Mouse (Mus musculus) neural tube, embryonic 11.5 days (tissue): ENCODE measurements around the gene Snx25. TPM values are rescaled to one million over a fixed set of nuclear protein-coding genes. Genes with fewer than 3 reads are reported as not detected.
"Not testable (repeated sequence)": the region's sequence is repeated elsewhere in the genome, so short reads cannot be mapped to it uniquely, and the experiment has no call there.

Source experiments
- ATAC-seq: fragments of 200-750 bp; cut with Nextera tagmentation; 2 replicates; pipeline ENCODE4 v1.8.0; 2017; ENCODE audit warnings: moderate number of reproducible peaks, mild to moderate bottlenecking, moderate TSS enrichment, moderate library complexity; ENCODE audit not compliant: insufficient read depth, low FRiP score, low TSS enrichment
- DNase-seq: peaks from one replicate; pipeline ENCODE4 v3.0.0-alpha.2; 2015; ENCODE audit warnings: low spot score
- H3K27ac ChIP-seq: fragments of 300-500 bp; sonication (generic); 2 replicates; pipeline ENCODE4 v1.5.1; 2014; ENCODE audit warnings: low read depth, mild to moderate bottlenecking, low read length
- H3K27me3 ChIP-seq: fragments of 300-500 bp; sonication (generic); 2 replicates; pipeline ENCODE4 v1.6.1; 2014; ENCODE audit warnings: mild to moderate bottlenecking, low read length, mixed read lengths; ENCODE audit not compliant: control insufficient read depth, insufficient read depth
- H3K36me3 ChIP-seq: fragments of 300-500 bp; sonication (generic); 2 replicates; pipeline ENCODE4 v1.6.1; 2014; ENCODE audit warnings: mild to moderate bottlenecking, low read length, moderate library complexity, mixed read lengths; ENCODE audit not compliant: control insufficient read depth, insufficient read depth
- H3K4me1 ChIP-seq: fragments of 300-500 bp; sonication (generic); 2 replicates; pipeline ENCODE4 v1.6.1; 2014; ENCODE audit warnings: low read length, mixed read lengths; ENCODE audit not compliant: control insufficient read depth, insufficient read depth
- H3K4me2 ChIP-seq: fragments of 300-500 bp; sonication (generic); 2 replicates; pipeline ENCODE4 v1.6.1; 2014; ENCODE audit warnings: low read depth, mild to moderate bottlenecking, moderate library complexity
- H3K4me3 ChIP-seq: fragments of 300-500 bp; sonication (generic); 2 replicates; pipeline ENCODE4 v1.5.1; 2014; ENCODE audit warnings: low read depth, low read length
- H3K9ac ChIP-seq: fragments of 300-500 bp; sonication (generic); 2 replicates; pipeline ENCODE4 v1.6.1; 2014; ENCODE audit warnings: mild to moderate bottlenecking, low read length
- H3K9me3 ChIP-seq: fragments of 300-500 bp; sonication (generic); 2 replicates; pipeline ENCODE4 v1.6.1; 2016; ENCODE audit warnings: low read length; ENCODE audit not compliant: control insufficient read depth
- WGBS: fragments of 180-500 bp; shearing (Covaris S2); extraction: QIAGEN DNeasy Blood & Tissue Kit; methylation state at CpG from one replicate; pipeline ENCODE4 v1.1.7; 2014; 5-methylcytosine and 5-hydroxymethylcytosine counted together
- polyA plus RNA-seq: library from polyadenylated mRNA; unstranded; fragments of >200 nt; fragmentation: Nextera tagmentation; extraction: Ambion mirVana; gene quantifications from 2 replicates; pipeline ENCODE4 v1.2.1, GENCODE M21; 2014

The Snx25 gene
- polyA plus RNA-seq, 1 experiment from 2014 or later = 8.5 TPM

DNA sequence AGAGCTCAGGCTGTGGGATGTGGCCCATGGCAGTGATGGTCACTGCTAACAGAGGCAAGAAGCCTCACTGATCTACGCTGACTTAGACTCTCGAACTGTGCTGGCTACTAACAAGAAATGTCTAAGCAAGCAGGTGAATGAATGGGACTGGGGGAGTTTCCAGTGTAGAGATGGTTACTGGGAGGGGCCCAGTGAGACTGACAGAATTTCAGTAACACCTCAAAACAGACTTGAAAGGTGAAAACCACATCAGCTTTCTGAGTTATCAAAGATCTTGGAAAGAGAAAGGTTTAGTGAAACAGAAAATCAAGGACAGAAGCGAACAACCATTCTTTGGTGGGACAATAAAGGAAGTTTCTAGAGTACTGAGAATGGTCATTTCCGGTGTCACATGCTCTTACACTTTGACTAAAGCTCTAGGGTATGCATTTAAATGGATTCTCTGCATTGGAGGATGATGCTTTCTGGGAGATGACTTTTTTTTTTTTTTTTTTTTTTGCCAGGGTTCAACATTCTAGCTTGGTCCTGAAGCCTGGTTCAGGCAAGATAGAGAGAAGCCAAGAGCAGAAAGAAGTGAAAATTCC, 9.4 kb downstream of the Snx25 start:
- DNase-seq (no peak), ATAC-seq (no peak)
- no peak overlapping the region for H3K27ac ChIP-seq
- H3K4me2 ChIP-seq = no peak overlapping the region
- H3K9ac ChIP-seq = no peak overlapping the region
- H3K4me3 ChIP-seq = no peak overlapping the region
- no peaks in the 10 kb centered on the region for H3K4me1 ChIP-seq
- WGBS = 95% methylated on average over 4 of the region's 4 CpGs
- no peaks in the 10 kb centered on the region for H3K27me3 ChIP-seq
- no peaks in the 10 kb centered on the region for H3K9me3 ChIP-seq
- no peaks in the 10 kb centered on the region for H3K36me3 ChIP-seq

DNA sequence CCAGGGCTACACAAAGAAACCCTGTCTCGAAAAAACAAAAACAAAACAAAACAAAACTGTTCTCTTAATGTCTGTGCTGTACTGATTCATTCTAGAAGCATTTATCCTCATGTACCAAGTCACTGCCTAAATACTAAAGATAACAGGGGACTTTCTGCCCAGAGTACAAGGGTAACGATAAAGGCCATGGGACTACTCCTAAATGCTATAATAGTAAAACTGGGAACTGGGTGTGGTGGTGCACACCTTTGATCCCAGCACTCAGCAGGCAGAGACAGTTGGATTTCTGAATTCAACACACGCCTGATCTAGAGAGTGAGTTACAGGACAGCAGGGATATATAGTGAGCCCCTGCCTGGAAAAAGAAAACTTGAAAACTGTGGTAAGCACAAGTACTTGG, 10.3 kb downstream of the Snx25 start:
- 91% methylated on average over 3 of the region's 3 CpGs for WGBS

DNA sequence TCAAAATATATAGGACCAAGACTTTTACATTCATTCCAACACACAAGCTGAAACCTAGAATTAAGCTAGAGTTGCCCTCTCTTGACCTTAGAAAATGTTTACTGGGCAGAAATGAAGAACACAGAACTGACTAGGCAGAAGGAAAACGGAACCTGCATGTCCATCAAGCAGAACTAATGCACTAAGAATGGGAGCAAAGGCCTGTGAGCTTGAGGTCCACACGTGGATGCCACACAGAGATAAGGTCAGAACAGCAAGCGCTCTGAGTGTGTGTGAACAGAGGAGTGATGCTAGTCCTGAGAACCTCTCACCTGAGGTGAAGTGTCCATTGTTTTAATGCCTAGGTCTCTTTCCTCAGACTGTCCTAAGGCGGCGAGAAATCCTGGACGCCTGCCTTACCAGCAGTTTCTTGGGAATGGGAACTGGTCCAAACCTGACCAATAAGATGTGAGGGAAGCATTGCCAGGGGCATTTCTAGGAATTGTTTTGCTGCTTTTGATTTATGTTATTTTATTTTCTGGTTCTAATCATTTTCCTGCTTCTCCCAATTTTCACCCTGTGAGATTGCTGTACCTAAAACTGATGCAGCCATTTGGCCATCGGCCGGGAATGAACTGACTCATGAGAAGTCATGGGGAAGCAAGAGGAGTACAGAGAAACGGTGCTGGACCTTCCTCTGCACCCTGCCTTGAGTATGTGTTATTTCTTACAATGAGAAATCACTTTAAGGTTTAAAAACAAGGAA, 11.4 kb downstream of the Snx25 start:
- Histone ChIP-seq H3K4me2 (no peak overlapping the region), H3K36me3 (no peaks in the 10 kb centered on the region), H3K4me3 (no peak overlapping the region), H3K9ac (no peak overlapping the region), H3K9me3 (no peaks in the 10 kb centered on the region), H3K27me3 (no peaks in the 10 kb centered on the region), H3K27ac (no peak overlapping the region), H3K4me1 (no peaks in the 10 kb centered on the region)
- WGBS = 85% methylated on average over 9 of the region's 9 CpGs
- DNase-seq = no peak
- no peak for ATAC-seq

More for the DNA sequence above, 10.3 kb downstream of the Snx25 start:
- no peak overlapping the region for H3K4me3 ChIP-seq
- no peak for DNase-seq
- H3K4me2 ChIP-seq = no peak overlapping the region
- H3K36me3 ChIP-seq = no peaks in the 10 kb centered on the region
- H3K27ac ChIP-seq = no peak overlapping the region
- no peaks in the 10 kb centered on the region for H3K9me3 ChIP-seq
- no peak for ATAC-seq
- no peaks in the 10 kb centered on the region for H3K27me3 ChIP-seq
- no peaks in the 10 kb centered on the region for H3K4me1 ChIP-seq
- no peak overlapping the region for H3K9ac ChIP-seq

DNA sequence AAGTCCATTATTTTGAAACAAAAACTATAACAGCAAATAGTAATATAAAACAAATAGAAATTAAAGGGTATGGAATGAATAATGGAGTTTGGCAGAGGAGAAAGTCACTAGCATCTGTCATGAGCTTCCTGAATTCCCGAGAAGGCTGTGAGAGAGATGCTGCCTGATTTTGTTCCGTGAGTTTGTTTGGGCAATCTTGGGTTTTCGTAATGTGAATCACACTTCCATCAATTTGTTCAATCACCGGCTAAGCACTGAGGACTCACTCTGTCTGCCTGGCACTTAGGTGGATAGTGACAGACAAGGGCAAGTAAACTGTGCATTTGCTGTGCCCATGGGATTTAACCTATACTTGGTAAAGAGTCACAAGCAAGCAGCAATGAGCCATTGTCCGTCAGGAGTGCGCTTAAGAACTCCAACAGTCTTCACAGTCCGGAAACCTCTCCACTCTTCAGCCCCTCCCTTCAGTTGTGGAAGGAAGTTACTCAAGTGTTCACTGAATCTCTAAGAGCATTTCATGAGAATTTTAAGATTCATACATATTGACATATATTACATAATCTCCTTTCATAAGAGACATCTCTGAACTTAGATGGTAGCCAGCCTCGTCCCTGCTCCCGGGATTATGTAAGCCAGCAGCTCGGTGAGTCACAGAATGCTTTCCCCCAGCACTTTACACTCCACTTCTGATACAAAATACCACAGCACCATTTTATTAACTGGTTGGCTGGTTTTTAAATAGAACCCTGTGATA, 13.9 kb downstream of the Snx25 start:
- no peak overlapping the region for H3K27ac ChIP-seq
- H3K9me3 ChIP-seq = no peaks in the 10 kb centered on the region
- DNase-seq (no peak), ATAC-seq (no peak)
- H3K36me3 ChIP-seq = no peaks in the 10 kb centered on the region
- no peaks in the 10 kb centered on the region for H3K27me3 ChIP-seq
- no peak overlapping the region for H3K4me2 ChIP-seq
- H3K4me1 ChIP-seq = no peaks in the 10 kb centered on the region
- no peak overlapping the region for H3K4me3 ChIP-seq
- no peak overlapping the region for H3K9ac ChIP-seq
- WGBS = 86% methylated on average over 10 of the region's 10 CpGs

DNA sequence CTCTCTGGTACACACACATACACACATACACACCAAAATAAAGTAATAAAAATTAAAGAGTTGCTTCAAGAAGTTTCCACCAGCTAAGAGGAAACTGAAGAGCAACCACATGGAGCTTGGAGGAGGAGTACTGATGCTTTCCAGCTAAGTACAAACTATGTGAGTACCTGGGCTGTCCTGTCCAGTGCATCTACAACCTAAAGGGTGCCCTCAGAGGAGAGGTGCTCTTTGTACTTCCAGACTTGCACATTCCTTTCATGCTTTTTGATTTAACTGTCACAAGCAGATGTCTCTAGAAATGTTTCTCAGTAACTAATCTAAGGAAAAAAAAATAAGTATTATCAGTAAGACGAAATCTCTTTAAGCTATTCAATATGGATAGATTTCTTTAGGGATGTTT, 14.6 kb downstream of the Snx25 start:
- Histone ChIP-seq H3K4me1 (no peaks in the 10 kb centered on the region), H3K4me3 (no peak overlapping the region), H3K4me2 (no peak overlapping the region), H3K9ac (no peak overlapping the region), H3K27me3 (no peaks in the 10 kb centered on the region), H3K9me3 (no peaks in the 10 kb centered on the region), H3K36me3 (no peaks in the 10 kb centered on the region), H3K27ac (no peak overlapping the region)
- 96% methylated on average over 1 of the region's 1 CpGs for WGBS
- DNase-seq (no peak), ATAC-seq (no peak)

DNA sequence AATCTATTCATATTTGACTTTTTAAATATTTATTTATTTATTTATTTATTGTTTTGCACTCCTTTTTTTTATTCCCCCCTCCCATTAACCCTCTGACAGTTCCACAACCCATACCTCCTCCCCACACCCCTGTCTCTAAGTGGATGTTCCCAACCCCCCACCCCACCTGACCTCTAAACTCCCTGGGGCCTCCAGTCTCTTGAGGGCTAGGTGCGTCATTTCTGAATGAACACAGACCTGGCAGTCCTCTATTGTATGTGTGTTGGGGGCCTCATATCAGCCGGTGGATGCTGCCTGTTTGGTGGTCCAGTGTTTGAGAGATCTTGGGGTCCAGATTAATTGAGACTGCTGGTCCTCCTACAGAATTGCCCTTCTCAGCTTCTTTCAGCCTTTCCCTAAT, 16.4 kb downstream of the Snx25 start:
- H3K4me1 ChIP-seq, H3K9ac ChIP-seq, H3K36me3 ChIP-seq, H3K9me3 ChIP-seq, H3K4me3 ChIP-seq, ATAC-seq, H3K27me3 ChIP-seq, DNase-seq, H3K4me2 ChIP-seq, H3K27ac ChIP-seq: not testable (repeated sequence)
- WGBS = 93% methylated on average over 2 of the region's 2 CpGs

DNA sequence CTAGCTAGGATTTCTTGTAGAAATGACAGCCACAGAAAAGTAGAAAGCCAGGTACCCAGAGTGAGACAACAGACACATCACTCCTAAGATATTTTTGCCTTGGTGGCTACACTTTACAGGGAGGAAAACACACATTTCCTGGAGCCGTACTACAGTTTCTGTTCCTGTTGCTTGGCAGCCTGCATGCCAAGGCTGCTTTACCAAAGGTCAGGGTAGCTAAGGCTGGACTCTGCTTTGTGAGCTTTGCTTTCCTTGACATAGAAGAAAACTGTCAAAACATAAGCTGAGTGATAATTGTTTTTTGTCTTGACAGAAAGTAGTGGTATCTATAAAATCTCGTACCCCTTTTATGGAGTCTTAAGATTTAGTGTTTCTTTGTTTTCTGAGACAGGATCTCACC, 21.5 kb downstream of the Snx25 start:
- 87% methylated on average over 2 of the region's 2 CpGs for WGBS
- Histone ChIP-seq H3K9ac (no peak overlapping the region), H3K4me2 (no peak overlapping the region)

DNA sequence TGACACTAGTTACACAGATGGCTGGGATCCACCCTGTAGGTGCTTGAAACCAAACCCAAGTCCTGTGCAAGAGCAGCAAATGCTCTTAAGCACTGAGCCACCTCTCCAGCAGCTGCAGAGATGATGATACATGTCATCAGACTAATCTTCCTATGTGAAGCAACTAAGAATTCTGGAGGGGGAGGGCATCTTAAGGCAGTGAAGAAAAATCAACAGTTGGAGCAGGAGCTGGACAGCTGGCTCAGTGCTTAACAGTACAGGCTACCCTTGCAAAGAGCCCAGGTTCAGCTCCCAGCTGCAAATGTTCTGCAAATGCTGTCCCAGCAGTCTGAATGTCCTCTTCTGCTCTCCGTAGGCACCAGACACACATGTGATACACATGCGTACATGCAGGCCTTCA, 29.5 kb downstream of the Snx25 start:
- Histone ChIP-seq H3K27ac (no peak overlapping the region), H3K36me3 (no peaks in the 10 kb centered on the region), H3K9ac (no peak overlapping the region), H3K4me3 (no peak overlapping the region), H3K4me1 (no peaks in the 10 kb centered on the region), H3K27me3 (no peaks in the 10 kb centered on the region), H3K9me3 (no peaks in the 10 kb centered on the region), H3K4me2 (no peak overlapping the region)
- DNase-seq (no peak), ATAC-seq (no peak)
- 90% methylated on average over 2 of the region's 2 CpGs for WGBS

More for the DNA sequence above, 21.5 kb downstream of the Snx25 start:
- H3K27me3 ChIP-seq = no peaks in the 10 kb centered on the region
- H3K36me3 ChIP-seq = no peaks in the 10 kb centered on the region
- DNase-seq (no peak), ATAC-seq (no peak)
- no peak overlapping the region for H3K4me3 ChIP-seq
- no peaks in the 10 kb centered on the region for H3K4me1 ChIP-seq
- H3K27ac ChIP-seq = no peak overlapping the region
- no peaks in the 10 kb centered on the region for H3K9me3 ChIP-seq
